Mouse (Mus musculus) hindbrain, embryonic 10.5 days (tissue): ENCODE measurements around the gene Tmem119. TPM values are rescaled to one million over a fixed set of nuclear protein-coding genes. Genes with fewer than 3 reads are reported as not detected.

ENCODE experiments used
- polyA plus RNA-seq: library from polyadenylated mRNA; unstranded; fragments of >200 nt; fragmentation: Nextera tagmentation; extraction: Ambion mirVana; gene quantifications from 2 replicates; pipeline ENCODE4 v1.2.1, GENCODE M21; 2016

The Tmem119 gene
- polyA plus RNA-seq, 1 experiment from 2014 or later: 46.0 TPM

Other genes with a start within 250 kb of the Tmem119 start
- 0.78 and 1.1 TPM in 2 replicates for gene Cmklr1, start 150.1 kb downstream of the Tmem119 start, polyA plus RNA-seq
- gene 1700069L16Rik, start 75.7 kb downstream of the Tmem119 start, polyA plus RNA-seq: not detected in 2 replicates
- 5.3 and 5.6 TPM in 2 replicates for gene Ficd, start 64.7 kb downstream of the Tmem119 start, polyA plus RNA-seq
- gene Sart3, start 28.0 kb downstream of the Tmem119 start, polyA plus RNA-seq: 66.0 and 77.9 TPM in 2 replicates
- gene Iscu, start 27.8 kb downstream of the Tmem119 start, polyA plus RNA-seq: 103 and 116 TPM in 2 replicates
- 1.3 and 1.7 TPM in 2 replicates for gene Selplg, start 32.1 kb upstream of the Tmem119 start, polyA plus RNA-seq
- gene Coro1c, start 108.2 kb upstream of the Tmem119 start, polyA plus RNA-seq: 248 and 258 TPM in 2 replicates
- gene Ssh1, start 193.4 kb upstream of the Tmem119 start, polyA plus RNA-seq: 14.8 and 16.9 TPM in 2 replicates
- gene Dao, start 203.2 kb upstream of the Tmem119 start, polyA plus RNA-seq: not detected in 2 replicates